Mouse (Mus musculus): ENCODE data around the gene Nfix.

Nfix gene

DNA sequence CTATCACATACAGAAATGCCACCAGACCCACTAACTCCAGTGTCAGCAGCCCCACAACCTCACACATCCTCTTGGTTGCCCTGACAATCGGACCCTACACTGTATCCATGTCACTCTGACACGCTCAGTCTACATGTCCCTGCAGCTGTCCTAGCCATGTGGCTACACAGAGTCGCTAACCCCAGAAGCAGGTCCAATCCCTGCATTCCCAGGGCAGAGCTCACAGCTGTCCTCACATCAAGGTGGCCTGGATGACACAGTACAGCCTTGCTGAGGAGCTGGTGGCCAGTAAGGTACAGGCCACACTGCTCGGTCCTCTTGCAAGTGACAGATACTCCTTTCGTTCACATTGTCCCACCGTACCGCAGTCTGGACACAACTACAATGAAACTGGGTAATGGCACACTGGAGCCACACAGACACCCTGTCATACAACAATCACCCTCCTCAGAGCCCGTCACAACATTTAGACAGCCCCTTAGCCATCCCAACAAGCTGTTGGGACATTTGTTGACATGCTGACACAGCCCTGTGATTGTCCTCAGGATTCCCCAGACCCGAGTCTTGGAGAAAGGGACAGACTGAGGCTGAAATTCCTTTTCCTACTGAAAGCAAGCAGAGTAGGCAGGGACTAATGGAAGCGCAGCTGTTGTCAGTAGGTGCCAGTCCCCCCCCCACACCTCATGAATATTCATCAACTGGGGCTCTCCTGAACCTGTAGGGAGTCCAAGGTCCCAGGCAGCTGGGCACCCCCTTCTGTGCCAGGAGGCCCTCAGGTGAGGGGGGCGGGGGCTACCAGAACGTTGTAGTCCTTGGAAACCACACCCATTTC lies 9.2 kb upstream of the Nfix start:
- in situ Hi-C loops (cut with MboI; ENCODE audit: low pct_unique_long_range_greater_than_20kb in 1 of 2, low sequenced_read_pairs in 2 of 2, unreplicated experiment in 1 of 2) = loop anchor here in 1 of 2 experiments (5.0 kb wide), 1 partner anchor 112 kb away; no protein-coding TSS in a partner anchor

DNA sequence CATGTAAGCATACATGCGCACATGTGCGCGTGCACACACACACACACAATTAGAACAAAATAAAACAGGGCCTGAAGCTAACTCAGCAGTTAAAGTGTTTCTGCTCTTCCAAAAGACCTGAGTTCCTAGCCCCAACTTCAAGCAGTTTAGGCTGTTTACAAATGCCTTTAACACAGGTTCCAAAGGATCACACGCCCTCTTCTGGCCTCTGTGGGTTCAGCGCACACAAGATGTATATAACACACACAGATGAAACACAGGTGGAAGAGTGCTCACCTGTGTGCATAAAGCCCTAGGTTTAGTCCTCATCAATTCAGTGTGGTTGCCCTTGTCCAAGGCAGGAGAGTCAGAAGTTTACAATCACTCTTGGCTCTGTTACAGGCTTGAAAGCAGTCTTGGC lies 5.9 kb upstream of the Nfix start:
- in situ Hi-C loops (cut with MboI; ENCODE audit: low pct_unique_long_range_greater_than_20kb in 1 of 2, low sequenced_read_pairs in 2 of 2, unreplicated experiment in 1 of 2) = loop anchor here in 1 of 2 experiments (5.0 kb wide), 1 partner anchor 109 kb away; no protein-coding TSS in a partner anchor

DNA sequence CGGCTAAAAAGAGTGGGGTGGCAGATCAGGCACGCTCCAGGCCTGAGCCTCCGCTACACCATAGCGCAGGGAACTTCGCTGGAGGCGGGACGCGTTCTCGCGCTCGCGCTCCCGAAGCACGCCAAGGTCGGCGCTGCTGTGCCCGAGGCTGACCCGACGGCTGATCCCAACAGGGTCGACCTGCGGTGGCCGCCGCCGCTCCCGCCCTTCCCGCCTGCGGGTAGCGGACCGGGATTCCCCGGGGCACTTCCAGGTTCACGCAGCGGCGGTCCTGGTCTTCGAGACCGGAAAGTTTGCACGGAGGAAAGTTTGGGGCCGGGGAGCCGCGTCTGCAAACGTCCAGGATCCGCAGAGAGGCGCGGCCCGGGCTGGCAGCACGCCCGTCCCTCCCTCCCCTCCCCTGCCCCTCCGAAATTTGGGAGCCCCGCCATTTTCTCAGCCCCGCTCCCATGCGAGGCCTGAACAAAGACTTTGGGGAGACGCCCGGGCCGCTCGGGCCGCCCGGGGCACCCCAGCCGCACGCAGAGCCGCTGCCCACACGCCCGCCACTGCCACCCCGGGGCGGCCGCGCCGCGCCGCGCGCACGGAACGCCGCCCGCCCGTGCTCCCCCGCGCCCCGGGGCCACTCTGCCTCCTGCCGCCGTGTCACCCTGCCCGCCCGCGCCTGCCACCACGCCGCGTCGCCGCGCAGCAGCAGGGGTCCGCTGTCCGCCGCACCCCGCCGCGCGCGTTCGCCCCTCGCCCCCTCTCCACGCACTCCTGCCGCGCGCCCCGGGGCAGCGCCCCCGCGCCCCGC lies 810 bp downstream of the Nfix start:
- in situ Hi-C loops (cut with MboI; ENCODE audit: low pct_unique_long_range_greater_than_20kb in 1 of 2, low sequenced_read_pairs in 2 of 2, unreplicated experiment in 1 of 2) = loop anchor here in 1 of 2 experiments (5.0 kb wide), 1 partner anchor 87 kb away; no protein-coding TSS in a partner anchor

DNA sequence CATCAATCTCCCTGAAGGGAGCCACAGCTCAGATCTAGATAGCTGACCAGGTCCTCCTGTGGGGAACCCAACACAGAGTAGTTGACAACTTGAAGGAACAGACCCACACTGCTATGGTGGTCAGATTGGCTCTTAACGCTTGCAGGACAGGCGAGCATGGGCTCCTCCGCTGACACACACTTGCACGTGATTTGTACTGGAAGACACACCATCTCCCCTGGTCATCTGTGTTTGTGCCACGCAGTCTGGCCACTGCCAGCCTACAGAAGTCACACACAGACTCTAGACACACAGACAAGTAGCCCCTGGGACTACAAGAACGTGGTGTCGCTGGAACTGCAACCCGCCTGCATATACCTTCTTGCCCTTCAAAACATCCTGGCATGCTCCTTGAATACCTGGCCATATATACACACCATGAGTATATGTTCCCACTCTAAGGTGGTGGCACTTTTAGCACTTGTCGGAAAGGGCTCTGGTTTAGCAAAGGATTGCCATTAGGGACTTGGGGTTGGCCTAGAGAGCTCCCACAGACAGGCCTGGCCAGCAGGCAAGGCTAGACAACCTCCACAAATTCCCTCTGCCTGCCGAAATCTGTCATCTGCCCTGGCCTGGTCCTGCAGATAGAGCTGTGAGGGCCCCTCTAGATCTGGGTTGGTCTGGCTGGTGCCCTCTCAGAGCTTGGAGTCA lies 1.6 kb downstream of the Nfix start:
- in situ Hi-C loops (cut with MboI; ENCODE audit: low pct_unique_long_range_greater_than_20kb in 1 of 2, low sequenced_read_pairs in 2 of 2, unreplicated experiment in 1 of 2) = loop anchor here in 1 of 2 experiments (5.0 kb wide), 1 partner anchor 86 kb away; no protein-coding TSS in a partner anchor

DNA sequence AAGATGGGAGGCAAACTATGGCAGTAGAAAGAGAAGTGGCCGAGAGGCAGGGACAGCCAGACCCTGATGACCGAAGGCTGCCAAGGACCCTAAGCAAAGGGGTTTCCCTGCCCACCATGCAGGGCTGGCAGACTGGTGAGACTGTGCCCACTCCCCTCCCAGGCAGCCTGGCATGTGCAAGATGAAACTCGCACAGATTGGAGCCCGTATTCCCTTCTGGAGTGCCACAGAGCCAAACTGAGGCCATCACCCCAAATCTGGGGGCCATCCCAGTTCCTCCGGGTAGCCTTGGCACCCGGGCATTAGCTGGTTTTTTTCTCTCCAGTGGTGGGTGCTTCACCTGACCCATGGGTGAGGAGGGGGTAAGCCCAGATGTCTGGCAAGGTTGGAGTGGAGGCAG lies 2.2 kb downstream of the Nfix start:
- in situ Hi-C loops (cut with MboI; ENCODE audit: low pct_unique_long_range_greater_than_20kb in 1 of 2, low sequenced_read_pairs in 2 of 2, unreplicated experiment in 1 of 2) = loop anchor here in 1 of 2 experiments (5.0 kb wide), 1 partner anchor 86 kb away; no protein-coding TSS in a partner anchor

DNA sequence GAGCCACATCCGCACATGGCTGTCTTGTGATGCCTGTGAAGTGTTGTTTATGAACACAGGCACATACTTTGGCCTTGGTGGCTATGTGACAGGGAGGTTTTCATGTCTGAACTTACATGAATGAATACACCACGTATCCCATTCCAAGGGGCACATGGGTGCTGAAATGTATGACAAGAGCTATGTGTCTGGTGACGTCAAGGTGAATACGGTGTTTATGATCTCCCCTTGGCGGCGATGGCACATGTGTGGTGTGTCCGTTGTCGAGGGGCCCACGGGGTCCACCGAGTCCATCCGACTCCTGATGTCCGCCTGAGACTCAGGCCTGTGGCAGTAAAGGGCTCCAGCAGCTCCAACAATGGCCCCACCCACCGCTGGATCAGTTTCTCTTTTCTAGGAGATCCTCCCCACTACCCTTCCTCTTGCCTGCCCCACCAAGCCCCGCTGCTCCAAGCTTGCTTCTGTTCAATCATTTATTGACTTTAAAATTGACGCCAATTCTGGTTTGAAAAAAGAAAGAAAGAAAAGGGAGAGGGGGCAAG lies 2.8 kb downstream of the Nfix start:
- in situ Hi-C loops (cut with MboI; ENCODE audit: low pct_unique_long_range_greater_than_20kb in 1 of 2, low sequenced_read_pairs in 2 of 2, unreplicated experiment in 1 of 2) = loop anchor here in 1 of 2 experiments (5.0 kb wide), 1 partner anchor 85 kb away; no protein-coding TSS in a partner anchor

DNA sequence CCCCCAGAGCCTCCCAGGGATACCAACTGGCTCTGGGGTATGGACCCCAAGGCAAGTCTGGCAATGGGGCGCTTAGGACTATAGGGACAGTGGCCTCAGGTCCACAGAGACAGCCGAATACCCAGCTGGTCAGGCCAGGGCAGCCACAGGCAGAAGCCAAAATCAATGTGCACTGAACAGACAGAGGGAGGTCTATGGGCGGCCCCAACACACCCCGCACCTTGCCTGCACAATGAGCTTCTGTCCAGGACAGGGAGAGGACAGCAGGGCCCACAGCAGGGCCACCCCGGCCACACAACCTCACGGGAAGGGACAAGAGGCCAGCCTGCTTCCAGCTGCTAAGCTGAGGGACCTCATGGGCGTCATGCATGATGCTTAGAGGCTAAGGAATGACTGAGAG lies 5.7 kb downstream of the Nfix start:
- in situ Hi-C loops (cut with MboI; ENCODE audit: low pct_unique_long_range_greater_than_20kb in 1 of 2, low sequenced_read_pairs in 2 of 2, unreplicated experiment in 1 of 2) = no loop called here

DNA sequence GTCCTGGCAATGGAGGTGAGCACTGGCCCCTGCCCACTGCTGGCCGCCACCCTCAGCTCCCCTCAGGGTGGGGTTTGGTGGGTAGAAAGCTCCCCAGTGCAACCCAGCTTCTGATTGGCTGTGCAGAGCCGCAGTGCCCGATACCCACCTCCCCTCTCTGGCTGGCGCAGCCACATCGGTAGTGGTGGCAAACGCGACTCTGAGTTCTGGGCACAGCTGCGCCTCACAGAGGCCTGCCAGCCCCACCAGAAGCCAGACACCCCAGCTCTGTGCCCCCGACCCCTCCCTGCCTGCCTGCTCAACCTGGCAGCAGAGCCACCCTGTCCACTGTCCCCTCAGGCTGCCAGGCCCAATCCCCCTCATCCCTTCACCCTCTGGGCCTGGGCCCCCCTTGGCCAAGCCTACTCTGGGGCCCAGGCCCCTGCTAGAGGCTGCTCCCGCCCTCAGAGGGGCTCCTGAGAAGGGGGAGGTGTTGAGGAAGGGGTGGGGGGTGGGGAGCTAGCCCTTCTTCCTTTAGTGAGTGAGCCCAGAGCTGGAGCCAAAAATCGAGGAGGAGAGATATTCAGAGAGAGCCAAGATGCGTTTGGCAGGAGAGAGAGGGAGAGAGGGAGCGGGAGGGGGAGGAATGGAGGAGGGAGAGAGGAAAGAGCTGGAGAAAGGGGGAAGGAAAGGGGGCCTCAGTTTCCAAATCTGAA lies 6.2 kb downstream of the Nfix start:
- in situ Hi-C loops (cut with MboI; ENCODE audit: low pct_unique_long_range_greater_than_20kb in 1 of 2, low sequenced_read_pairs in 2 of 2, unreplicated experiment in 1 of 2) = no loop called here

DNA sequence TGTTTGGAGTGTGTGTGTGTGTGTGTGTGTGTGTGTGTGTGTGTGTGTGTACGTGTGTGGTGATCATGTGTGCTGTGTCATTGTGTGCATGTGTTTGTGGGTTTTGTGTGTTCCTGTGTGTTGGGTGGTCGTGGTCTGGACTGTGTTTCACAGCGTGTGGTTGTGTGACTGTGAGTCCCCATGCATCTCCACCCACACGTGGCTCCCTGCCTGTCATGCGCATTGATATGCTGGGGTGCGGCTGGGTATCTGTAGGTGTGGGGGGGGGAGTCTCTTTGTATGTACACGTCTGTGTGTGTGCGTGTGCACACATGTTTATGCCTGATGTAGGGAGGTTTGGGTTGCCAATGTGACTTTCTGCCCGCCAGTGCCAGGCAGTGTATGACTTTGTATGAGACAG lies 7.0 kb downstream of the Nfix start:
- in situ Hi-C loops (cut with MboI; ENCODE audit: low pct_unique_long_range_greater_than_20kb in 1 of 2, low sequenced_read_pairs in 2 of 2, unreplicated experiment in 1 of 2) = no loop called here

DNA sequence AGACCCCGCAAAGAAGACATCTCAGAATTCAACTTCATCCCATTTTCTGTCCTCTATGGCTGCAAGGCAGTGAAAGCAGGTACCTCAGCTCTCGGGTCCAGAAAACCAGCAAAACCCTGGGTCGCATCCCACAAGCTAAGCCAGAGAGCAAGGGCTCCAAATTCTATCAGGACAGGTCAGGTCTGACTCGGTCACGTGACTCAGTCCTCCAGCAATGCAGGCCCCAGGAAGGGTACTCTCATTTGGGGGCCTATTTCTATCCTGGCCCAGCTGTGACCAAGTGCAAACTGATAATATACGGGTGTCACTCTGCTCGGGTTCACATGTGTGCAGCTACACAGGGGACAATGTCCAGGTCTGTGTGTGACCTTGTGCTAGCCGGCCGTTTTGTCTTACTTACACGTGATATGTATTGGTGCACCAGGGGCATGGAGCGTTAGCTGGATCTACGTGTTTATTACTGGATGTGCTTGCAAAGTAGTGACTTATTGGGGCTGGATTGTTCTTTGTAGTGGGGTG lies 7.7 kb downstream of the Nfix start:
- in situ Hi-C loops (cut with MboI; ENCODE audit: low pct_unique_long_range_greater_than_20kb in 1 of 2, low sequenced_read_pairs in 2 of 2, unreplicated experiment in 1 of 2) = no loop called here

DNA sequence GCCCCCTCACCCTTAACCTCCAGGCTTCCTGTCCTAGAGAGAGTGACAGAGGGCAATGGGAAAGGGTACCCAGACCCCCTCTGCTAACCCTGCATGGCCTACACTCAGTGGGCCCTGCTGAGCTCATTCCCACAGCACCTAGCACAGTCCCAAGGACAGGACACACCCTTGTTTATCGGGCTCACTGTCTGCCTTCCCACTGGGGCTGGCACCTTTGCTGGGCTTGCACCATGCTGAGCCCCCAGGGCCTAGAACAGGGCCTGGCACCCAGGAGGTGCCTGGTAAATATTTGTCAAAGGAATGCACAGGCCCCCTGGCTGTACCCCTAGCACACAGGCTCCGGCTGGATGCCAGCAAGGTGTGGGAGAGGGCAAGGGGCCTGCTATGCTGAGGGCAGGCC lies 9.6 kb downstream of the Nfix start:
- in situ Hi-C loops (cut with MboI; ENCODE audit: low pct_unique_long_range_greater_than_20kb in 1 of 2, low sequenced_read_pairs in 2 of 2, unreplicated experiment in 1 of 2) = no loop called here

DNA sequence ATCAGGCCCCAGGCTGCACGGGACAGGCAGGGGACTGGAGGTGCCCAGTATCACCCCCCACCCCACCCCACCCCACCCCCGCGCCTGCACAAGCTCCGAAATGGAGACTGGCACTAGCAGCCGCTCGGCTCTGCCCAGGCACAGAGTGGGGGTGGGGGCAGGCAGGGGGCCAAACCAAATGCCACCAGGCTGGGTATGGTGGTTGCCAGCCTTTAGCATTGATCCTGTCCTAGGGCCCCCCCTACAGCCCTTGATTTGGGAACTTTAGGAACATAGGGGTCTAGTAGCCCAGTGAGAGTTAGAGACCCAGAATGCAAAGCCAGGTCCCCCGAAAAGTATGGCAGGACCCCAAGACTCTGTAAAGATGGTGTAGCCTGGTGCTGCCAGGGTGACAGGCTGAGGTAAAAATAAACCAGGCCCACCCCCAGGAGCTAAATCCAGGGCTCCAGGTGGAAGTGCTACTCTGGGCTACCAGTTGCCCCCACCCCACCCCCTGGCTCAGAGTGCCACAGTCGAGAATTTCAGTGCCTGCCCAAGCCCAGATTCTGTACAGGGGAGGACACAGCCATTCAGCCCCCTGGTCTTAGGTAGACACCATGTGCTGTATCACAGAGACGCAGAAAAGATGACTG lies 10.2 kb downstream of the Nfix start:
- in situ Hi-C loops (cut with MboI; ENCODE audit: low pct_unique_long_range_greater_than_20kb in 1 of 2, low sequenced_read_pairs in 2 of 2, unreplicated experiment in 1 of 2) = loop anchor here in 1 of 2 experiments (5.0 kb wide), 1 partner anchor 43 kb away; no protein-coding TSS in a partner anchor

DNA sequence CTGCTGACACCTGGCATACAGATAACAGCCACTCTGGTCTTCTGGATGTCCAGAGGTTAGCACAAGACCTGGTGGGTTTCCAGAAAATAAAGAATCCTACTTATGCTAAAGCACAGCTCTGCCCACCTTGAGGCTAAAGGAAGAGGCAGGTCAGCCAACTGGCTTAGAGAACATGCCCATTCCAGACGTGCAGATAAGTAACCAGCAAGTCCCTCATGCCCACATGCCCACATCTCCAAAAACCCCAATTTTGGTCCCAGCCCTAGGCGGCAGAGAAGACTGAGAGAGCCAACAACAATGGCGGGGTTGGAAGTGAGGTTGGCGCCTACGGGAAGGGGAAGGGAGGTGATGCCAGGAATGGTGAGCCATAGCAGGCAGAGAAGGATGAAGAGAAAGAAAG lies 10.8 kb downstream of the Nfix start:
- in situ Hi-C loops (cut with MboI; ENCODE audit: low pct_unique_long_range_greater_than_20kb in 1 of 2, low sequenced_read_pairs in 2 of 2, unreplicated experiment in 1 of 2) = loop anchor here in 1 of 2 experiments (5.0 kb wide), 1 partner anchor 42 kb away; no protein-coding TSS in a partner anchor

DNA sequence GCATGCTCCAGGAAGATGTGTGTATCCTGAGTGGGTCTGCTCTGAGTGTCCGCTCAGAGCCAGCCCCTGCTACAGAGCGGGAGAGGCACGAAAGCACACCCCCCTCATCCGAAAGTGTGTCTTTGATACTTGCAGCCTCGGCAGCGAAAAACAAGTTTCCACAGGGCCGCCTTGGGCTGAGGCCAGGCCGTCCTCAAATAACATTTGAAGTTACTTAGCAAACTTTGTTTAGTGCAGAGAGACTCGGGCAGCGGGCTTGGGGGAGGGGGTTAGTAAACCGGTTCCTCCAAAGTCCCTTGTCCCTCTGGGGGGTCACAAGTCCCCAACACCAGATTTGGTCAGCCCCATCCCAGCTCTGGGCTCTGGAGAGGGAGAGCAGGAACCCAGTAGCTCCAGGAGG lies 11.2 kb downstream of the Nfix start:
- in situ Hi-C loops (cut with MboI; ENCODE audit: low pct_unique_long_range_greater_than_20kb in 1 of 2, low sequenced_read_pairs in 2 of 2, unreplicated experiment in 1 of 2) = loop anchor here in 1 of 2 experiments (5.0 kb wide), 1 partner anchor 42 kb away; no protein-coding TSS in a partner anchor

DNA sequence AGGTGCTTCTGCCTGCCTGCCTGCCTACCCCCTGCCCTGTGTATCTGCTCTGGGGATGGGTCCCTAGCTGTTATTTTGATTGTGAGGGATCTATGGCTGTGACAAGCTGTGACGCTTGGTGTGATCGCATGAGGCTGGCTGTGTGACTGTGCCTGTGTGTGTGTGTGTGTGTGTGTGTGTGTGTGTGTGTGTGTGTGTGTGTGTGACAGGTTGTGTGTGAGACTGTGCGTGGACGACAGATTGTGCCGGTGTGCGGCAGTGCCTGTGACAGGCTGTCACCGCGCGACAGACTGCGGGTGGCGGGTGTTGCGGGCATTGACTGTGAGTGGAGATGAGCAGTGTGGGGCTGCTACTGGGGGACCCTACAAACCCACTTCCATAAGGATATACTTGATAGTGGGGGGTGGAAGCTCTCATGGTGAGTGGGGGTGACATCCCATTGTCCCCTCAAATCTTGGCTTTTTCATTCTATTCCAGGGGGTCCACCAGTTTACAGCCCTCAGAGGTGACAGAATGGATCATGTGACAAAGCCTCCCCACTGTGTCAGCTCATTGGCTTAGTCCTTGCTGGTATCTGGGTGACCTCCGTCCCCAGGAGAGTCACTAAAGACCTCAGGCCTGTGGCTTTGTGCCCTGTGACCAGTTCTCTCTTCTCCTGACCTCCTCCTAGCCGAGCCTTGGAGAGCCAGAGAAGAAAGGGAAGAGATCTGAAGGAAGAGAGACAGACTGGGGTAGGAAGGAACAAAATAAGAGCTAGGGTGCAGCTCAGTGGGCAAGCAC lies 12.4 kb downstream of the Nfix start:
- in situ Hi-C loops (cut with MboI; ENCODE audit: low pct_unique_long_range_greater_than_20kb in 1 of 2, low sequenced_read_pairs in 2 of 2, unreplicated experiment in 1 of 2) = loop anchor here in 1 of 2 experiments (5.0 kb wide), 1 partner anchor 40 kb away; no protein-coding TSS in a partner anchor

DNA sequence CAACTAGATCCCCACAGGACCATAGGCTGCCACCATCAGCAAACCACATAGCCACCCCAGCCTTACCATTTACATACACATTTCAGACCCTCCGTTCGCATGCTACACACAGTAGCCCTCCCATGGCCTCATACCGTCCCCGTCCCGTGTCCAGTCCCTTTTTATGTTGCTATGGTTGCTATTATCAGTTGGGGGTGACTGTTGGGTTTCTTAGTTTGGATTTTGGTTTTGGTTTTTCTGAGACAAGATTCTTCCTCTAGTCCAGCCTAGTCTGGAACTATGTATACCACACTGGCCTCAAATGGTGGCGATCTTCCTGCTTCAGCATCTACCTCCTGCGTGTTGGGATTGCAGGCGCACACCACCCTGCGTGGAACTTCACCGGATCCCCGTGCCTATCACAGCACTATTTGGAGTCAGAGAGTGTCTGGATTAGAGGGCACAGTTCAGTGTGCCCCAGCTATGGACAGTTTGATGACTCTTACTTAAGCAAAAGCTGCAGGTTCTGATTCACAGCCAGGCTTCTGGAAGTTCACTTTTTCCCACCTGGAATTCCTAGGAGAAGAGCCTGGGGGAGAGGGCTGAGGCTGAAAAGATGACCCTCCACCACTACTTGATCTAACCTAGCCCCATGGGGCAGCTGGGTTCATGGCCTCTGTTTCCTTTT lies 13.2 kb downstream of the Nfix start:
- in situ Hi-C loops (cut with MboI; ENCODE audit: low pct_unique_long_range_greater_than_20kb in 1 of 2, low sequenced_read_pairs in 2 of 2, unreplicated experiment in 1 of 2) = loop anchor here in 1 of 2 experiments (5.0 kb wide), 1 partner anchor 40 kb away; no protein-coding TSS in a partner anchor
